Mouse (Mus musculus) naive thymus-derived CD4-positive, alpha-beta T cell, adult 2 months (primary cell): ENCODE measurements around the gene Fkbp4.

Experiments
- DNase-seq: peaks from one replicate; pipeline ENCODE4 v3.0.0-alpha.2; 2011; ENCODE audit warnings: low read depth

Fkbp4 gene

DNA sequence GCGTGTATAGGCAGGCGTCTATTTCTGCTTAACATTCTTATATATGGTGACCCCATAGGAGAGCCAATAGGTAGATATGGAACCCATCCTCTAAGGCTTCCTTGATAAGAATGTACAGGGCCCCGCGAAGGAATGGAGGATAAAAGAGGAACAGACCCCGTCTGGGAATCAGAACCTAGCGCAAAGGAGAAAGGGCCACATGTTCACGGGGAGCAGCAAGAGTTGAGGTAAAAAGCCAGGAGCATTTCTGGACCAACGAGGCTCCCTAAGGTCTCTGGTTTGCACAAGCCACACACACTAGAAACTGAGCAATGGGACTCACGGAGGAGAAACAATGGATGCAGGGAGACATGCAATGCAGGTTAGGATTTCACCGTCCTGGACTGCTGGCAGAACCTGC lies 1.2 kb downstream of the Fkbp4 start:
- peak; percentile 33 for DNase-seq

DNA sequence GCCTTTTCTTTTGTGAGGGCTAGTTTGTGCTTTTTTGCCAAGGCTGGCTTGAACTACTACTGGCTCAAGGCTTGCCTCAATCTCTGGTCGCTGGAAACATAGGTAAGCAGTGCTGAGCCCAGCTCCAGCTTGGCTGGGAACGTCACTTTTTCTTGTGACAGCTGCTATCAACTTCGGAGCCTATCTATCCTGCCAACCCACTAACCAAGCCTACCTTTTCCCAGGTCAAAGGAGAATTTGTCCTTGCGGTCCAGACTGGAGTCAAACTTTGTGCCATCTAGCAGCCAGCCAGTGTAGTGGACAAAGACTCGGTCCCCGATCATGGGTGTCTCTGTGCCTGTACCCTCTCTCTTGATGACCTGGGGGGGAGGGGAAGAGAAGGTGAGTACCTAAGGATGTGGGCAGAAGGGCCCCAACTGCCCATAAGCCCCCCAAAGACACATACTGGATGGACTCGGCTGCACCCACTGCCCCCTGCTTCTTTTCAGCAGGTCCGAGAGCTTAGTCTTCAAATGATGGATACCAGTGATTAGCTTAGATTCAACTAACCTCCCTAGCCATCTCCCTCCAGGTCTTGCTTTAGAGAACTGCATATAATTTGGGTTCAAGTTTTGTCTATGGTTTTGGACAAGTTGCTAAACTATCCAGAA lies 2.0 kb downstream of the Fkbp4 start:
- no peak for DNase-seq

DNA sequence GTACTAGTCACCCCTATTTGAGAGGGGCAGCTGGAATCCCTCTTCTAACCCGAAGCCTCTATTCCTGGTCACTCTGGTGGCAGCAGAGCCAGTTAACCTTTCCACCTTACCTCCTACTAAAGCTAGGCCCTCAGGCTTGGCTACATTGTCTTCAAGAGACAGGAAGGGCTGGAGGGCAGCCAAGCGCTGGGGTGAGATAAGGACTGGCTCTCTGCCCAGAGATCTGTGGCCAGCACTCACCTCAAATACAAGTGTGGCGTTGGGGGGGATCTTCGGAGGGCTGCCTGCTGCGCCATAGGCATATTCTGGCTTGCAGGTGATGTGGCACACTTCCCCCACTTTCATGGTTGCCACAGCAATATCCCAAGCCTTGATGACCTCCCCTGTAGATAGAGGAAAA lies 3.0 kb downstream of the Fkbp4 start:
- no peak for DNase-seq

DNA sequence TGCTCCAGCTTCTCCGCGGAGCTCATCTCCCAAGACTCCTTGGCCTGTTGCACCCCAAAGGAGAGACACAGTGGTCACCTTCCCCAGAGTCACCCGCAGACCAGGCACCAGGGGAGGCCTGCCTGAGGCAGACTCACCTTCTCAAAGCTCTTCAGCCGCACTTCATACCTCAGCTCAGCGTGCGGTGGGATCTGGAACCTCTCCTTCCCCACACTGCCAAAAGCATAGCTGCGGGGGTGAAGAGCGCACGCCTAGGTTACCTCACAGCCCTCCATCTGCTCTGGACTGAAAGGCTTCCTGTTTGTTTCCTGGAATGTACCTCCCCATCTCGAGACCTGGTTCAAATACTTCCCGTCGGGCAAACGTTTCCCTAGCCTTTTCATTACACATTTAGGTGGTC lies 4.9 kb downstream of the Fkbp4 start:
- DNase-seq = no peak

DNA sequence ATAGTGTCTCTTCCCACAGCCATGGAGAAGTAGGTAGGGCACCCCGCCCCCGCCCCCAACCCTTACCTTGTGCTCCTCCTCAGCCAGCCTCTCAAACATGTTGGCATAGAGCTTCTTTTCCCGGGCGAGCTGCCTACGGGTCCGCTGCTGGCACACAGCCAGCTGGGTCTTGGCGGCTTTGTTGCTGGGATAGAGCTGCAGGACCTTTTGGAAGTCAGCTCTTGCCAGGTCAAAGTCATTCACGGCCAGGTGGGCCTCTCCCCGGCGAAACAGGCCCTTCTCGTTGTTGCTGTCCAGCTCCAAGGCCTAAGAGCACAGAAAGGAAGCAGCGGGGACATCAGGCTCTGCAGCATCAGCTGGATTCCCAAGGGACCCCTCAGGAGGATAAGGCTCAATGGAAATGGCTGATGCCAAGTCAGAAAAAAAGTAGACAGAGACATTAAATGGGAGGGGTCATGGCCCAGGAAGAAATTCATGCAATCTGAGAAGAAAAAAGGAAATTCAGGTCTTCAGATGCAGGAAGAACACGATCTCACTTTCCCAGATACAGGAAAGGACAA lies 6.0 kb downstream of the Fkbp4 start:
- no peak for DNase-seq

DNA sequence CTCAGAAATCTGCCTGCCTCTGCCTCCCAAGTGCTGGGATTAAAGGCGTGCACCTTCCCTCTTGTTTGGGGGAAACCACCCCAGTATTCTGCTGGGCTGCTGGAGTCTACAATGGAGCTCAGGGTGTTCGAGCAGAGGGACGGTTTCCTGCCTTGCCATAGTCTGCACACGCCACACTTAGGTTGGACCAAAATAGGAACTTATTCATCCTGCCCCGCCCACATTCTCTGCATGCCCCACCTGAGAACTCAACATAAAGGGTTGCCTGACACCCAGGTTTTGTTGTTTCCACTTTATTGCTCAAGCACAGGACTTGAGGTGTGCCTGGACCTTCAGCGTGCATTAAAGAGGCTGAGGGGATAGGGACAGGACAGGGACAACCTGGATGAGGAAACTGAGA lies 8.7 kb downstream of the Fkbp4 start:
- DNase-seq = no peak

DNA sequence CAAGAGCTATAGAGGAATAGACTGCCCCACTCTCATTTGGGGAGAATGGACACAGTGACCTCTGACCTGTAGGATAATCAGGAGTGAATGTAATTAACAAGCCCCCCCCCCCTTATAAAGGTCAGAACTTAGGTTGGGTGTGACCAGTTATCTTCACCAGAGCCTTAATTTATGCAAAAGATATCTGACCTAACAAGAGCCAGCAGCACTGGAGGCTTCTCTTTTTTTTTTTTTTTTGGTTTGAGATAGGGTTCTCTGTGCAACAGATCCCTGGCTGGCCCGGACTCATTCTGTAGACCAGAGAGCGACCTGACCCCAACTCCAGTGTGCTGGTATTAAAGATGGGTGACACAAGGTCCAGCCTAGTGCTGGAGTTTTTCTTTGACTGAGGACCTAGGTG lies 9.2 kb downstream of the Fkbp4 start:
- DNase-seq = no peak

DNA sequence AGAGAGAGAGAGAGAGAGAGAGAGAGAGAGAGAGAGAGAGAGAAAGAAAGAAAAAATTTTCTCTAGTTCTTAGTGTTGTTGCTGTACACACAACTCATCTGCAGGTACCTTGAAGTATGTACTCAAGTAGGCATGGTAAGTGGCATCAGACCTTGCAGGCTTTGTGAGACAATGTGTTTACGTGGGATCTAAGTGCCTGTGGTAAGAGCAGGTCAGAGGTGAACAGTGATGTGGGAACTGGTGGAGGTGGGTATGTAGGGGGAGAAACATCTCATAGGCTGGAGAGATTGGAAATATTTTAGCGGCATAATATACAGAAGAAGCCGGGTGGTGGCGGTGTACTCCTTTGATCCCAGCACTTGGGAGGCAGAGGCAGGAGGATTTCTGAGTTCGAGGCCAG lies 10.9 kb downstream of the Fkbp4 start:
- no peak for DNase-seq

DNA sequence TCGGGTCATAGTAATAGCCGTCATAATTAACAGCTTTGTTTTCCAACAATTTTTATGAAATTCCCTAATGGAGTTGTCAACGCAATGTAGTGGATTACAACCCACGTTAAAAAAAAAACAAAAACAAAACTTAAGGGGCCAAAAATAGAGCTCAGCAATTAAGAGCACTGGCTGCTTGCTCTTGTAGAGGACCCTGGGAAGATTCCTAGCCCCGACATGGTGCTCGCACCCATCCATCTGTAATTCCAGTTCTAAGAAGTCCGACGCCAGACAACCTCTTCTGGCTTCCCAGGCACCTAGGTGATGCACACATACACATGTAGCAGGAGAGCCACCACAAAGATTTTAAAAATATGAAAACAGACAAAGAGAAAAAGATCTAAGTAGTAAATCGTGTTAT lies 13.4 kb downstream of the Fkbp4 start:
- DNase-seq = no peak

DNA sequence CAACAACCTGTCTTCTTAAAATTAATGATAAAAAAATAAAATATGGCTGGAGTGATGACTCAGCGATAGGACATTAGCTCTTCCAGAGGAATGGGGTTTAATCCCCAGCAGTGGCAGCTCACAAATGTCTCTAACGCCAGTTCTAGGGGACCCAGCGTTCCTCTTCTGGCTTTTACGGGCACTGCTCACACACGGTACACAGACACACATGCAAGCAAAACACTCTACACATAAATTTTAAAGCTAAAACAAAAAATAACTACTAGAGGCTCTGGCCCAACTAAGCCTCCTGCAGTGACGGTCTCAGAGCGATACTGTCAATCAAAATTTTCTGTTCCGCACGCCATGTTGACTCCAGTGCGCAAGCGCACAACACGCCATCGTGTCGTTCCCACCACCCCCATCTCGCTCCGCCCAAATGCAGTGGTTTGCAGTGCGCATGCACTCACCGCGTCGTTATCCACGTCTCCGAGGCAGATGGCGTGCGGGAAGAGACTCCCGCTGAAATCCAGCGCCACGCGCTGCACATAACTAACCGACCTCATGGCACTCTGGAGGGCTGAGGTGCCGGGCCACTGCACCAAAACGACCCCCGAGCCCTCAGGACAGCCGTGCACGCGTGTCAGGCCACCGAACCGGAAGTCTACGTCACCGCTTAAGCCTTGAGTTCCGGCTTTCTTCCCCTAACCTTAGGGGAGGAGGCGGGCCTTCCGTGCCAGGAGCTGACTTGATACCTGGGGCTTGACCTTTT lies 14.0 kb downstream of the Fkbp4 start, which contains the start of gene Itfg2:
TSS of gene Itfg2 (minus strand) at position 663 of the 751 bp plus-strand sequence.
- peak; percentile 99 for DNase-seq

DNA sequence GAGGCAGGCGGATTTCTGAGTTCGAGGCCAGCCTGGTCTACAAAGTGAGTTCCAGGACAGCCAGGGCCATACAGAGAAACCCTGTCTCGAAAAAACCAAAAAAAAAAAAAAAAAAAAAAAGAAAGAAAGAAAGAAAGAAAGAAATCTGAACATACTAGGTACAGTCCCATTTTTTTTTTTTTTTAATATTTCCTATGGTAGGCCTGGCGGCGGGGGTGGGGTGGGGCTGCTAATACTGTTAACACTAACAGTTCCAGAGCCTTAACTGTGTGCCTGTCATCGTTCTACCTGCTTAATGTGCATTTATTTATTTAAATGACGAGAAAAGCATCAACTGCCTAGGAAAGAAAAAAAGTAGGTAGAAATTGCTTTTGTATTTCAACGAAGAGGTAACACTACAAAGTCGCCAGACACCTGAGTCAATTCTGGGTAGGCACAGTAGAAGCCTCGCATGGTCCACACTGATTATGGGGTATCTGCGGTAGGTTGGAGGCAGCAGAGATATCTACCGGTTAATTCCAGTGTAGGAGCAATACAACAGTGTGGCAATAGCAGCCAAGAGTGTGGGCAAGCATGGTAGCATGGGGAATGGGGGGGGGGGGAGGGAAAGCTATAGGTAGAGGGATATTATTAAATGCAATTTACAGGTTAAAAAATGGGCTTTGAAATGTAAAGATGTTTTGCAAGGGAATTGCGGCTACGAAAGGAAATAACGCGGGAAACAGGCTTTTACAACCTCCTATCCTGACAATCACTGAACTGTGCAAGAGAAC lies 14.8 kb downstream of the Fkbp4 start:
- DNase-seq = peak; percentile 34

DNA sequence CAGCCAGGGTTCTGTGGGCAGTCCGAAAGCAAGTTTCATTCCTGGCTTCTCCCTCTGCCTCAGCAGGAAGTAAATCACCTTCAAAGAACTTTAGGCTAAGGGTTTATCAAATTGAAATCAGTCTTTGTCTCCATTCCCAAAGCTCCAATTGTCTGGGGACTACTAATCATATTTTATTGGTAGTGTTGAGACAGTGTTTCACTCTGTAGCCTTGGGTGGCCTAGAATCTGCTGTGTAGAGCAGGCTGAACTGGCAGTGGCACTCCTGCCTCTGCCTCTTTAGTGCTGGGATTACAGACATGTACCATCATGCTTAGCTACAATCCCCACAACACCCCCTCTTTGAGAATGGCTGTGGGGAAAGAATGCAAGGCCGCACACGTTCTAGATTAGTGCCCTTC lies 17.0 kb downstream of the Fkbp4 start:
- DNase-seq = no peak

DNA sequence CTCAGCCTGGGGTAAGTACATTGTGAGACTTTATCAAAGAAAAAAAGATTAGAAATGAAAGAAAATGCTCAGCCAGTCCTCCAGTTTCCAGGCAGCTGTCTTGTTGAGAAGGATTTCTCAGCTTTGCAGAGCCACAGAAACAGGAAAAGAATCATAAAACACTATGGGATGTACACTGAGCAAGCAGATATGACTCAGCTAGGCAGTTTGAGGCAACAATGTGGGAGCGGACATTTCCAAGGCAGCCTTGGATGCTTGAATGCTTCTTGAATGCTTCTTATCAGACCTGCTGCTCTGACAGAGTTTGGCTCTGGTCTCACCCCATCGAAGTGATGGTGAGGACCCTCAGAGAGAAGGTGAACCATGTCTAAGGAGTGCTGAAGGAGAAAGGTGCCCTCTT lies 17.4 kb downstream of the Fkbp4 start:
- DNase-seq = no peak

DNA sequence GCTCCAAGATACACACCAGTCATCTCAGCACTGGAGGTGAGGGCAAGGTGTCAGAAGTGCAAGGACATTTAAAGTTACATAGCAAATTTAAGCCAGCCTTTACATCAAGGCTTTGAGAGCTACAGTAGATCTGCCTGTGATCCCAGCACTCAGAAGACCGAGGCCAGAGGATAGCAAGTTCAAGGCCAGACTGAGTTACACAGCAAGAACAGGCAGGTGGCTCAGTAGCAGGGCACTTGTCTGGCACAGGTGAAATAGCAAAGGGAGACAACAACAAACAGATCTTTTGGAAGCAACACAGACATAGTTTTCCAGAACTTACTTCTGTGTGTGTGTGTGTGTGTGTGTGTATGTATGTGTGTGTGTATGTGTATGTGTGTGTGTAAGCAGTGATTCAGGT lies 20.4 kb downstream of the Fkbp4 start:
- no peak for DNase-seq

DNA sequence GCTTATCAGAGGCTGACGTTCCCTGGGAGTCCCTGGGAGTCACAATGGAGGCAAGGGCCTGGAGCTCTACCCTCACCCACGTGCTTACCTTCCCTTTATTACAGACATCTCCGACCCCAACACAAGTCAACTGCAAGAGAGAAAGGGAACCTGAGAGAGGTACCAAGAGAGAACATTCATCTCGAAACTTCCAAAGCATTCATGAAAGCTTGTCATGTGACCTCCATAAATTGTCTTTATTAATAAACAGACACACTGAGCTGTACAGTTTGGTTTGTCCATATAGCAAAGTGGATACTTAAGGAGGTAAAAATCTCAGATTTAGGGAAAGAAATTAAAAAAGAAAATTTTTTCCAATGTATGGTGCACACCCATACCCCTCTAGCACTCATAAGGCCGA lies 22.3 kb downstream of the Fkbp4 start:
- DNase-seq = no peak

DNA sequence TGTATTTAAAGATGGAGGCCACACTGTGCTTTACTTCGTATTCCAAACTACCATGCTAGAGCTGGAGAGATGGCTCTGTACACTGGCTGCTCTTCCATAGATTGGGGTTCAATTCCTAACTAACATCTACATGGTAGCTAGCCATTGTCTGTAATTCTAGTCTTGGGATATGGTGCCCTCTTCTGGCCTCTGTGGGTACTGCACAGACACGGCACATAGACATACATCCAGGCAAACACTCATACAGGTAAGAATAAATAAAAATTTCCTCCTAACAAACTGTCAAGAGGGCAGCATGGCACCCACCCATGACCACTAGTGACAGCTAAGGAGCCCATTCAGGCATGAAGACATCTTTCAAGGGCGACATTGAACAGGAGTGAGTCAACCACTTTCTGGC lies 27.4 kb downstream of the Fkbp4 start:
- DNase-seq = peak; percentile 83

DNA sequence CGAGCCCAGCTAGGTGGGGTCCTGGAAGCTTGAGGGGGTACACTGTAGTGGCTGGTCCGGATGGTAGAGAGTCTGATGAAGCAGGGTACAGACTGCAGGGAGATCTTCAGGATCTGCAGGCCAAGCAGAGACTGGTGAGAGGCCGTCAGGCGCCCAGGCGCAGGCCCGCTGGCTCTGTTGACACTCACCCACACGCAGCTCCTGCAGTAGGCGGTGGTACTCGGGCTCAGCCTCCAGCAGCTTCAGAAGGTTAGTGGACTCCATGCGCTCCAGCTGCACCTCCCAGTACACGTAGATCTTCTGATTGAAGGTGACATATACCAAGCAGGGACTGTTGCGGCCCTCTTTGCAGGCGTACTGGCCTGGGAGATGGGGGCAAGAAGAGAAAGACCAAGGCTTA lies 28.2 kb downstream of the Fkbp4 start:
- no peak for DNase-seq

DNA sequence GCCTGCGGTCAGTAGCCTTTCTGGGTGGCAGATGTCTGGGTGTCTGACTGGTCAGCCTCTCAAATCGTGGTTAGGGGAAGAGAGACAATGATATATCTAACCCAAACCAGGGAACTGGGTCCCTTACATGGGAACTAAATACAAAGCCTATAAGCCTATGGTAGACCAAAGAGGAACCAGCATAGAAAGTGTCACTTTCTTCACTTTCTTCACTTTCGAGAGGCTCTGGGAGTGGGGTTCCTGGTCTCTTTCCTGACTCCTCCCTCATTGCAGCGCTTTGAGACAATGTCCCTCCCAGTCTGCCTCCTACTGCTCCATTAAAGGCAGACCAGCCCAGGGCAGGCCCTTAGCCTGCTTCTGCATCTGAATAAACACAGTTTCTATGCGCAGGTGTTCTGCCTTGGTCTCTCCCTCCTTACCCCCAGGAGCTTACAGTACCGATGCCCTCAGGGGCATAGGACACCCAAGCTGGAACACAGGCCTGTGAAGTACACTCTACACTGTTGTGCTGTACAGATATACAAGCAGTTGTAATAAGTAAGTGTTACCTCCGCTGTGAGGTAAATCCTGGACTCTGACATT lies 29.8 kb downstream of the Fkbp4 start:
- no peak for DNase-seq

DNA sequence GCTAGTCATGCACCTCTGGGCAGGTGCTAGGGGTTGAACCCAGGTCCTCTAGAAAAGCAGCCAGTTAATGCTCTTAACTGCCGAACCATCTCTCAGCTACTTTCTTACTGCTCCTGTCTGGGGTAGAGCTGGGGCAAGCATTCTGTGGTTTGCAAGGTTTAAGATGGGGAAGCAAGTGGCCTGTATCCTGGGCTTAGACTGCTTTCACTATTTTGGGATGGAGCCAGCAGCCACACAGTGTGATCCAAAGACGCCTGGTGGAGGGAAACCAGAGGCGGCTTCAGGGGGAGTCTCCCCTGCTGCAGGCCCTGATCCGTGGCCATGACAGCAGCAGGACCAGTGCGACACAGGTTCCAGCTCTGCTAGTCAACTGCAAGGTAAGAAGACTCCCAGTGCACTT lies 33.8 kb downstream of the Fkbp4 start:
- DNase-seq = no peak

DNA sequence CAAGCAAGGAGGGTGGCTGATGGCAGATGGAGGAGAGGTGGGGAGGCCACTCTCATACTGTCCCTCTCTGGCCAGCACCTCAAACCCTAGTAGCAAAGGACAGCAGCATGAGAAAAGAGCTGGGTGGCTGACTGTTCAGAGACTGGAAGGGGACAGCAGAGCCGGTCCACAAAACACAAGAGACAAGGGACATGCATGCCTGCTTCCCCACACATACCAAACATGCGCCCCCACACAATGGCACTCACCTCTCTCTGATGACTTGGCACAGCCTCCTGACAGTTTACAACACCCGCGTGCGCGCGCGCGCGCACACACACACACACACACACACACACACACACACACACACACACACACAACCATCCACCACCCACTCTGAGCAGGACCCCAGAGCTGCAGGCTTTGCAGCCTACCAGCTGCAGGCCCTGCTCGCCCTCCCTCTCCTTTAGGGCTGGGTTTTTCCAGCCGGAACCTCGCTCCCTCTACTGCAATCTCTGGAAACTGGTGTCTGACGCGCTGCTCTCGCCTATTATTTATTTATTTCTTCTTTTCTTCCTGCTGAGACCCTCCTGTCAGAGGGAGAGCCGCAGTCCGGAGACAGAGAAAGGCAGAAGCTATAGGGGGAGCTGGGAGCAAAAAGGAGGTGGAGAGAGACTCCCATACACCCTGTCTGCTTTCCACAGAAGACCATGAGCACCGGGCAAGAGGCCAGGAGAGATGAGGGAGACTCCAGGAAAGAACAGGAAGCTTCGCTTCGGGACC lies 38.9 kb downstream of the Fkbp4 start:
- DNase-seq = no peak

DNA sequence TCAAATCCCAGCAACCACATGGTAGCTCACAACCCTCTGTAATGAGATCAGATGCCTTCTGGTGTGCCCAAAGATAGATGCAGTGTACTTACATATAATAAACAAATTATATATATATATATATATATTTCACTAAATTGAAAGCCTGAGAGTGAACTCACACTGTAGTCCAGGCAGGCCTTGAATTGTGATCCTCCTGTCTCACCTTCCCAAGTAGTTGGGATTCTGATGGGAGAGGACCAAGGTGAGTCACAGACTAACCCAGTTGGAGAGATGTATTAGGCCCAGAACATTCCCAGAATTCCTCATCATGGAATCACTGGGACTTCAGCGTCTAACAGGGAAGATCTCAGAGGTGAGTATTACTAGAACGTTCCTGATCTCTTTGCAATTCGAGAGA lies 39.5 kb downstream of the Fkbp4 start, which contains the start of gene Nrip2:
TSS of gene Nrip2 (plus strand) at position 301 of the 400 bp plus-strand sequence.
- DNase-seq = no peak
